Mouse (Mus musculus) liver, embryonic 14.5 days (tissue): ENCODE data around the gene Fam193a.

Source experiments
- CTCF ChIP-seq: IDR thresholded peaks from 2 replicates; pipeline ENCODE4 v1.5.1; 2016; ENCODE audit warnings: antibody characterized with exemption, low read depth, control low read depth
- EP300 ChIP-seq: IDR thresholded peaks from 2 replicates; pipeline ENCODE4 v1.6.1; 2016; ENCODE audit warnings: antibody characterized with exemption, low read depth

- TF ChIP-seq CTCF (no peak), EP300 (no peak)
Observed at GRCm38 (mm10) chr5:34370022-34370823, 490 bp downstream of the Fam193a start.
